Mouse (Mus musculus) lung, embryonic 16.5 days (tissue): ENCODE data around the gene Emg1. TPM values are rescaled to one million over a fixed set of nuclear protein-coding genes. Genes with fewer than 3 reads are reported as not detected.

Experiments used
- ATAC-seq: fragments of 200-750 bp; cut with Nextera tagmentation; 2 replicates; pipeline ENCODE4 v1.8.0; 2017; ENCODE audit warnings: low read depth, mild to moderate bottlenecking, moderate library complexity
- H3K27ac ChIP-seq: fragments of 300-500 bp; sonication (generic); 2 replicates; pipeline ENCODE4 v1.5.1; 2014; ENCODE audit warnings: mild to moderate bottlenecking, control low read depth, low read length
- H3K27me3 ChIP-seq: fragments of 300-500 bp; sonication (generic); 2 replicates; pipeline ENCODE4 v1.6.1; 2014; ENCODE audit warnings: low read depth, low read length, mixed read lengths; ENCODE audit not compliant: control insufficient read depth, insufficient read depth
- H3K36me3 ChIP-seq: fragments of 300-500 bp; sonication (generic); 2 replicates; pipeline ENCODE4 v1.6.1; 2014; ENCODE audit warnings: low read length; ENCODE audit not compliant: control insufficient read depth, insufficient read depth
- H3K4me1 ChIP-seq: fragments of 300-500 bp; sonication (generic); replicated peaks from 2 replicates; pipeline ENCODE4 v1.6.1; 2014; ENCODE audit warnings: low read length, mixed read lengths; ENCODE audit not compliant: control insufficient read depth, insufficient read depth
- H3K4me2 ChIP-seq: fragments of 300-500 bp; sonication (generic); 2 replicates; pipeline ENCODE4 v1.6.1; 2014; ENCODE audit warnings: low read depth, low read length, control low read depth
- H3K4me3 ChIP-seq: fragments of 300-500 bp; sonication (generic); 2 replicates; pipeline ENCODE4 v1.5.1; 2014; ENCODE audit warnings: mild to moderate bottlenecking, low read length, control low read depth
- H3K9ac ChIP-seq: fragments of 300-500 bp; sonication (generic); 2 replicates; pipeline ENCODE4 v1.6.1; 2014; ENCODE audit warnings: low read length, control low read depth
- H3K9me3 ChIP-seq: fragments of 300-500 bp; sonication (generic); 2 replicates; pipeline ENCODE4 v1.6.1; 2016; ENCODE audit warnings: low read length; ENCODE audit not compliant: control insufficient read depth
- WGBS: fragments of 180-500 bp; shearing (Covaris S2); extraction: QIAGEN DNeasy Blood & Tissue Kit; methylation state at CpG from one replicate; pipeline ENCODE4 v1.1.7; 2014; 5-methylcytosine and 5-hydroxymethylcytosine counted together
- polyA plus RNA-seq: library from polyadenylated mRNA; unstranded; fragments of >200 nt; fragmentation: Nextera tagmentation; extraction: Ambion mirVana; gene quantifications from 2 replicates; pipeline ENCODE4 v1.2.1, GENCODE M21; 2015

The Emg1 gene
- polyA plus RNA-seq, 1 experiment from 2014 or later = 192 TPM

DNA sequence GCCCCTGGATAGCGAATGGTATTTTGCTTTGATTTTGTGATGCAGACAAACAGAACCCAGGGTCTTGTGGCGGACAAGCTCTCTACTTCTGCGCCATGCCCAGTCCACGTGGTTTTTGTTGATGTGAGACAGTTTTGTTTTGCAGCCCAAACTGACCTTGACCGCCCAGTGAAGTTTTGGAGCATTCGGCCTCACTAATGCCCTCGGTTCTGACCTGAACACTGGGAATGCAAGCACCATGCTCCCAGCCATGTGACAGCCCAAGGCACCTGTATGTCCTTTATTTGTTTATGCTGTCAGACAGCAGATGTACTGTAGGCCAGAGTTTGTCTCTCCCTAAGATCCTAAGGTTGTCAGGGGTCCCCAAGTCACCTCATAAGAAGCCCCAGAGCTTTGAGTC, 37.4 kb downstream of the Emg1 start:
- WGBS = 93% methylated on average over 7 of the region's 7 CpGs
- no peak overlapping the region for H3K4me3 ChIP-seq
- H3K9me3 ChIP-seq = no peaks in the 10 kb centered on the region
- no peak overlapping the region for H3K4me2 ChIP-seq
- peaks cover 6% of the 10 kb centered on the region; the same call in 1 of the 2 replicates for H3K4me1 ChIP-seq
- H3K9ac ChIP-seq = no peak overlapping the region
- H3K27me3 ChIP-seq = no peaks in the 10 kb centered on the region
- 0 out of 2 replicates have a peak, but pooled peaks cover 2% of the 10 kb centered on the region for H3K36me3 ChIP-seq
- no peak for ATAC-seq
- no peak overlapping the region for H3K27ac ChIP-seq

DNA sequence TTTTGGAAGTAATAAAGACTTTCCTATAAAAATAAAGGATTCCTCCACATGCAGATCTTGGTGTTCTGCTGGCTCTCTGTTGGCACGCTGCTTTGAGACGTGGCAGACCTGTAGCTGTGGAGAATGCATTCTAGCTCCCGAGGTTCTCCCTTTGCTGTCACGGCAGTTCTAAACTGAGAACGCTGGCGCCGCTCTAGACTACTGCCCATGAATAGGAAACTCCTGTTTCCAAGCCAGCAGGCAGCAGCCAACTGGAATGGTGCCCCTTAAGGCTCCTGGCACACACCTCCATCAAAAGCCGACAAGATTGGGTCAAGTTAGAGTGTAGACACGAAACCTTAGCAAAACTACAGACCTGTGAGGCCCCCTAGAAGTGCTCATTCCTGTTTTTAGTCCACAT, 38.4 kb downstream of the Emg1 start:
- Histone ChIP-seq H3K9ac (no peak overlapping the region), H3K27ac (no peak overlapping the region), H3K4me3 (no peak overlapping the region), H3K27me3 (no peaks in the 10 kb centered on the region), H3K9me3 (no peaks in the 10 kb centered on the region), H3K36me3 (0 out of 2 replicates have a peak, but pooled peaks cover 2% of the 10 kb centered on the region), H3K4me2 (no peak overlapping the region), H3K4me1 (peaks cover 6% of the 10 kb centered on the region; the same call in 1 of the 2 replicates)
- WGBS = 93% methylated on average over 9 of the region's 9 CpGs
- no peak for ATAC-seq

GRCm38 (mm10) chr6:124672100-124672499, 39.9 kb downstream of the Emg1 start:
- no peak for ATAC-seq
- Histone ChIP-seq H3K9ac (no peak overlapping the region), H3K27me3 (no peaks in the 10 kb centered on the region), H3K4me3 (no peak overlapping the region), H3K36me3 (0 out of 2 replicates have a peak, but pooled peaks cover 2% of the 10 kb centered on the region), H3K4me1 (peaks cover 6% of the 10 kb centered on the region; the same call in 1 of the 2 replicates), H3K4me2 (no peak overlapping the region), H3K9me3 (no peaks in the 10 kb centered on the region), H3K27ac (no peak overlapping the region)
- 61% methylated on average over 6 of the region's 6 CpGs for WGBS

DNA sequence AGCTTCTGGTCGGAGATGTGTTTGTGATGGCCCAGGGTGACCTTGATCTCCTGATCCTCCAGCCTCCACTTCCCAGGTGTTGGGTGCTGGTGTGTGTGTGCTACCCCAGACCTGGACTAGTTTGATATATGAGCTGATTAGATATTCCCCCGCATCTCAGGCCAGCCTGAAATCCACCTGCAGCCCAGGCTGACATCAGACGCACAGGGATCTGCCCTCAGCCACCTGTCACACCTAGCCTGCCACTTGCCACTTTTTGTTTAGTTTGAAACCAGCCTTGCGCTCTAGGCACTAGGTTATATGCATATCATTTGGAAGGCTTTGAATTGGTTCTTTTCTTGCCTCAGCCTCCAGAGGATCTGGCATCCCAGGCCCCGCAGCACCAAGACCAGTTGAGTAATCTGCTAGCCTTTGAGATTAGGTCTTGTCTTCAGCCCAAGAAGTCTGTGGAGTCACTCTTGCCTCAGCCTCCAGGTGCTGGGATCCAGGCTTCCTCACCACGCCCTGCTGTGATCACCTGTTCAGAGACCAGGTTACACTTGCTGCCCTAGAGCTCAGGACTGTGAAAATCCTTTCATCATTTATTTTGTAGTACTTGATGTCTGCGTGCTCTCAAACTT, 41.6 kb downstream of the Emg1 start:
- Histone ChIP-seq H3K4me1 (peaks cover 6% of the 10 kb centered on the region; the same call in 1 of the 2 replicates), H3K36me3 (0 out of 2 replicates have a peak, but pooled peaks cover 2% of the 10 kb centered on the region), H3K9me3 (no peaks in the 10 kb centered on the region), H3K27me3 (no peaks in the 10 kb centered on the region), H3K9ac (no peak overlapping the region), H3K4me3 (no peak overlapping the region), H3K4me2 (no peak overlapping the region), H3K27ac (no peak overlapping the region)
- 84% methylated on average over 7 of the region's 7 CpGs for WGBS
- no peak for ATAC-seq

DNA sequence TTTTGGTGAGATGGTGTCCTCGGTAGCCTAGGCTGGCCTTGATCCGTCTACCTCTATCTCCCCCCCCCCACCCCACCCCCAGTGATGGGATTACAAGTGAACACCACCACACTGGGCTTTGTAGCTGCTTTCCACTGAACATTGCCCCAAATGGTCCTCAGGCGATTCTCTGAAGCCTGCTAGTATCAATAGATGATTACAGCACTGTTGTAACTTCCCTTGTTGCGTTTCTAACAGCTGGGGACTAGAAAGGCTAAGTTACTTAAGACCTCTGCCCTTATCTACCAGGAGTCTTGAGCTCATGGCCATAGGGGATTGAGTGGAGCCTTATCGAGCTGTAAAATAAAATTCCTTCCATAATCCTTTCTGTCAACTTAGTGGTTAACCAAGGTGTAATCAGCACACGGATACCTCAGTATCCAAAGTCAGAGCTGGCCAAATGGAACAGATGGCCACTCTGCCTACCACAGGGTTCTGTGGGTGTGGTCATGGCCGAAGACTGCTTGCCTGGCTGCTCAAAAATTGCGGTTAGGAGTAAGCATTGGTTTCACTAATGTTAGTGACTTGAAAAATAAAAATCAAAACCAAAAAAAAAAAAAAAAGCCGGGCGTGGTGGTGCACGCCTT, 42.6 kb downstream of the Emg1 start:
- no peaks in the 10 kb centered on the region for H3K36me3 ChIP-seq
- H3K27ac ChIP-seq = no peak overlapping the region
- no peak overlapping the region for H3K9ac ChIP-seq
- H3K4me2 ChIP-seq = no peak overlapping the region
- no peaks in the 10 kb centered on the region for H3K9me3 ChIP-seq
- no peak for ATAC-seq
- WGBS = 87% methylated on average over 11 of the region's 11 CpGs
- peaks cover 7% of the 10 kb centered on the region; the same call in 1 of the 2 replicates for H3K4me1 ChIP-seq
- no peak overlapping the region for H3K4me3 ChIP-seq
- no peaks in the 10 kb centered on the region for H3K27me3 ChIP-seq

DNA sequence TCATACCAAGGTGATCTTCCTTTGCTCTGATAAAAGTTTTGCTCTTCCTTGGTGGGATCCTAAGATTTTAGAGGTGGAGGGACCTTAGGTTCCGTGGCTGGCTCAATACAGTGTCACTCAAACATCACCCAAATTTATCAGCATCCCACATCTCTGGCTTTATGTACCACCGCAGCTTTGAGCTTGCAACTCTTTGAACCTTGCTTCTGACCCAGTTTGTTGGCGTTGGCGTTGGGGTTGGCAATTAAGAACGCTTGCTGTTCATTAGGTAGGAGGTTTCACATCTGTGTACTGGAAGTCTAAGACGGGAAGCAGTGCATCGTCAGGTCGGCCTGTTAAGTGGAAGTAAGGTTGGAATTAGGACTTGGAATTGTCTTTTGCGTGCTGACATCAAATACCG, 47.0 kb downstream of the Emg1 start:
- H3K4me1 ChIP-seq = peaks cover 4% of the 10 kb centered on the region; the same call in 1 of the 2 replicates
- H3K4me2 ChIP-seq = no peak overlapping the region
- no peak for ATAC-seq
- WGBS = 89% methylated on average over 10 of the region's 10 CpGs
- no peaks in the 10 kb centered on the region for H3K27me3 ChIP-seq
- no peaks in the 10 kb centered on the region for H3K9me3 ChIP-seq
- no peaks in the 10 kb centered on the region for H3K36me3 ChIP-seq
- H3K4me3 ChIP-seq = no peak overlapping the region
- H3K9ac ChIP-seq = no peak overlapping the region
- no peak overlapping the region for H3K27ac ChIP-seq

DNA sequence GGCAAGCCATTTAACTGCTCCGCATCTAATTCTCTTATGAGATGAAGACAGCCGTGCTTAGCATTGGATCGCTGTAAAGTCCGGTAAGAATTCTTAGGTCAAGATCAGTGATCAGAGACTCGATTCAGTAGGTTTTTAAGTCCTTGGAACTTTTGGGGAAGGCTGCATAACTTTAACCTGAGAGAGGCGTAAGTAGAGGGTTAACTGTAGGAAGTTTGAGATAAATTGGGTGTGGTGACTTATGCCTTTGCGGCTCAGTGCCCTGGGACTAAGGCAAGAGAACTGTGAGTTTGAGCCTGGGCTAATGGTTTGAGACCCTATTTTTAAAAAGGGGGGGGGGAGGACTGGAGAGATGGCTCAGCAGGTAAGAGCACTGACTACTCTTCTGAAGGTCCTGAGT, 47.7 kb downstream of the Emg1 start:
- Histone ChIP-seq H3K27me3 (no peaks in the 10 kb centered on the region), H3K9ac (no peak overlapping the region), H3K4me1 (peaks cover 4% of the 10 kb centered on the region; the same call in 1 of the 2 replicates), H3K27ac (no peak overlapping the region), H3K9me3 (no peaks in the 10 kb centered on the region), H3K36me3 (no peaks in the 10 kb centered on the region), H3K4me2 (peak overlapping the region; percentile 56; the same call in 1 of the 2 replicates), H3K4me3 (no peak overlapping the region)
- no peak for ATAC-seq
- 78% methylated on average over 7 of the region's 7 CpGs for WGBS

DNA sequence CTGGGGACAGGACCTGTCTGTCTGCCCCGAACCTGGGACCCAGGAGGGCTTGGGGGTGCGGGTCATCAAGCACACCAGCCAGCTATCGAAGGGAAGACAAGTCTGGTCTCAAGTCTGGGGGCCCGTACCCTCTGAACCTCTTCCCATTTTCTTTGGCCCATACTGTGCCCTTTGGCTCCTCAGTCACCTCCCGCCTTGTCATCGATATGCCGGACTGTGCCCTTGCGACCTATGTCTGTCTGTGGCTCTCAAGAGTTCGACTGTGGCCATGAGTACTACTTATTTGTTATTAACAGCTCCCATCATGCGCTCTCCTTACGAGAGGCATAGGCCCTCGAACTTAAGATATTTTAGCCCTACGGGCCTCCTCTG, 48.6 kb downstream of the Emg1 start:
- Histone ChIP-seq H3K27me3 (no peaks in the 10 kb centered on the region), H3K4me2 (peak overlapping the region; percentile 56), H3K9me3 (no peaks in the 10 kb centered on the region), H3K36me3 (no peaks in the 10 kb centered on the region), H3K4me1 (peaks cover 4% of the 10 kb centered on the region; the same call in 1 of the 2 replicates), H3K4me3 (peak overlapping the region; percentile 81), H3K27ac (peak overlapping the region; percentile 68; the same call in 1 of the 2 replicates), H3K9ac (peak overlapping the region; percentile 79)
- WGBS = 12% methylated on average over 13 of the region's 13 CpGs
- no peak for ATAC-seq

GRCm38 (mm10) chr6:124662477-124663423, 49.2 kb downstream of the Emg1 start, which contains the start of gene Lpcat3:
Gene Lpcat3, plus strand, starts transcription at chr6:124663027.
- H3K4me2 ChIP-seq = peak within 1 kb of the TSS; percentile 56
- peak within 1 kb of the TSS; percentile 81 for H3K4me3 ChIP-seq
- H3K27ac ChIP-seq = peak within 1 kb of the TSS; percentile 79
- H3K36me3 ChIP-seq = no peaks in the 10 kb centered on the region
- H3K9ac ChIP-seq = peak within 1 kb of the TSS; percentile 79
- WGBS = under 1% methylated on average over 48 of the region's 87 CpGs
- peaks cover 4% of the 10 kb centered on the region; the same call in 1 of the 2 replicates for H3K4me1 ChIP-seq
- no peaks in the 10 kb centered on the region for H3K27me3 ChIP-seq
- H3K9me3 ChIP-seq = no peaks in the 10 kb centered on the region
- peak; percentile 97 for ATAC-seq
